Mouse (Mus musculus) cerebellum, adult 2 months (tissue): ENCODE results near the gene Grm7.

Source experiments
- CTCF ChIP-seq: fragments of 200-500 bp; IDR thresholded peaks from 2 replicates; pipeline ENCODE4 v1.5.1; 2011; ENCODE audit warnings: low read depth, mild to moderate bottlenecking, control low read depth, low read length, moderate library complexity, borderline replicate concordance; ENCODE audit not compliant: insufficient read depth
- POLR2A ChIP-seq: fragments of 200-500 bp; IDR thresholded peaks from 2 replicates; pipeline ENCODE4 v1.6.1; 2011; ENCODE audit warnings: low read length, control low read depth, borderline replicate concordance; ENCODE audit not compliant: insufficient read depth

- TF ChIP-seq POLR2A, result no peak
- no peak for TF ChIP-seq CTCF
These were observed 336.6 kb downstream of the Grm7 start for GRCm38 (mm10) chr6:110982013-110982412.
